Mouse (Mus musculus): ENCODE results near the gene Btbd35f6.
"Not testable (repeated sequence)": the region's sequence is repeated elsewhere in the genome, so short reads cannot be mapped to it uniquely, and the experiment has no call there.

Gene Btbd35f6

DNA sequence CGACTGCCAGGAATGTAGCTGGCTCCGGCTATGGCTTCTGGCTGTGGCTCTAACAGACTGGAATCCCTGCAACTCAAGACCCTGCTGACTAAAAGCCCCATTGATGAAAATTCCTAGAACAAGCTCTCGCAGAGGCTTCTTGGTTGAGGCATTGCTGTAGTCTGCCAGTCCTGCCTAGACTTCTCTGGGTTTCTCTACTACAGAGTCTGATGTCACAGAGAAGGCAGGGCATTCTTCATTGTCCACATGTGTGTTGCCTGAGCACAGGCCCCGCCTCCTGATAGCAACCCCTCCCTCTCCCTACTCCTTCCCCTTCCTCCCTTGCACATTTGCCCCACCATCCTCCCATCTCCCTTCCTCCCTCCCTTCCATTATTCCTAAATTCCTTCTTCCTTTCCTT lies at the start of gene Btbd35f6:
Gene Btbd35f6, minus strand, starts transcription at position 101 of the 400 bp plus-strand sequence.
- not testable (repeated sequence) for DNase-seq (ENCODE audit: low read depth)

DNA sequence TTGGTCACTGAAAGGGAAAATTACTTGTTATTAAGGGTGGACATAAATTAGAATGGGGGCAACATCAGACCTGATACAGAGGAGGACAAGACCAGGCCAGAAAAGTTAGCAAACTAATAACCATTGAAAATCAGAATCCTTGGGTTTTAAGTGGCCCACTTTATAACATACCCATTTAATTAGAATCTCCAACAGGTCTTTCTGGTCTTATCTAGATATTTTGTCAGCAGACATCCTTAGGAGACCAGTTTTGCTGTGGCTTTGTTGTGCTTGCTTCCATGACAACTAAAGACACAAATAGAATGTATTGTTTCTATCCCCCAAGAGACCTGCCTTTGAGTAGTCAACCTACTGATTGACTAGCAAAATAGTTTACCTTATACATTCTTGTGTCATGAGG lies 30.4 kb upstream of the Btbd35f6 start, which contains the start of gene Gm21870:
Gene Gm21870, minus strand, starts transcription at position 101 of the 400 bp plus-strand sequence.
- DNase-seq (ENCODE audit: low read depth), result not testable (repeated sequence)

DNA sequence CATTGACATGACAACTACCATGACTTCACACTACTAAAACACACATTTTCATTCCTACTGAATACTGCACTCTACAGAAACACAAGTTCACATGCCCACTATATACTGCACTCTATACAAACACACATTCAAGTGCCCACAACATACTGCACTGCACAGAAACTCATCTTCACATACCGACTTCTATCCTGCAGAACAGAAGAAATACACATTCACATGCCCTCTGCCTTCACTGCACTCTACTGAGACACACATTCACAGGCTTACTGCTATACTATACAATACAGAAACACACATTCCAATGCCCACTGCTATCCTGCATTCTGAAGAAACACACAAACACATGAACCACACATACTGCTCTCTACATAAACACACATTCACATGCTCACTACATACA lies 26.1 kb downstream of the Btbd35f6 start:
- not testable (repeated sequence) for DNase-seq (ENCODE audit: low read depth)

DNA sequence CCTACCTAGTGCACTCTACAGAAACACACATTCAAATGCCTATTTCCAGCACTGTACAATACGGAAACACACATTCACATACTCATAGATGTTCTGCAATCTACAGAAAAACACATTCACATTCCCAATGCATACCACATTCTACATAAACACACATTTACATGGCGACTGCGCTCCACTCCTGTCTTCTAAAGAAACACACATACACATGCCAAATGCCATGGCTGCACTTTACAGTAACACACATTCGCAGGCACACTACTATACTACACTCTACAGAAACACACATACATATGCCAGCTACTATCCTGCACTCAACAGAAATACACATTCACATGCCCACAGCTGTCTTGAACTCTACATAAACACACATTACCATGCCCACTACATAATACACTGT lies 28.1 kb downstream of the Btbd35f6 start:
- DNase-seq (ENCODE audit: low read depth), result not testable (repeated sequence)

DNA sequence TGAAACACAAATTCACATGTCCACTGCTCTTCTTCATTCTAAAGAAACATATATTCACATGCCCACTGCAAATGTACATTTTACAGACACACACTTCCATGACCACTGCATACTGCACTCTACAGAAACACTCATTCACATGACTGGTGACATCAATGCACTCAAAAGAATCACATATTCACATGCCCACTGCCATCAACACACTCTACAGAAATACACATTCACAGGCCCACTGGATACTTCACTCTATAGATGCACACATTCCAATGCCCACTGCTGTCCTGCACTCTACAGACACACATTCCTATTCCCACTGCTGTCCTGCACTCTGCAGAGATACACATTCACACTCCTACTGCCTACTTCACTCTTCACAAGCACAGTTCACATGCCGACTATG lies 30.0 kb downstream of the Btbd35f6 start:
- not testable (repeated sequence) for DNase-seq (ENCODE audit: low read depth)

DNA sequence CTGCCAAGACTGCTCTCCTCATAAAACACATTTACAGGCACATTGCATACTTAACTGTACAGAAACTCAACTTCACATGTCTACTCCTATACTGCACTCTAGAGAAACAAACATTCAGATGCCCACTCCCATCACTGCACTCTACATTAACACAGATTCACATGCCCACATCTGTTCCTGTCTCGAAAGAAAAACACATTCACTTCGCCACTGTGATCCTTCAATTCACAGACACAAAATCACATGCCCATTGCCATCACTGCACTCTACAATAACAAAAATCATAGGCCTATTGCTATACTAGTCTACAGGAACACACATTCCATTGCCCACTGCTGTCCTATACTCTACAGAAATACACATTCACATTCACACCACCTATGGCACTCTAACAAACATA lies 30.9 kb downstream of the Btbd35f6 start:
- not testable (repeated sequence) for DNase-seq (ENCODE audit: low read depth)

Data from c-Kit-positive CD71-negative TER-119-negative erythroid progenitor cells, embryonic 14.5 days (primary cell).